Mouse (Mus musculus) stomach, embryonic 15.5 days (tissue): ENCODE measurements around the gene Ttyh3. TPM values are rescaled to one million over a fixed set of nuclear protein-coding genes. Genes with fewer than 3 reads are reported as not detected.

ENCODE experiments used
- ATAC-seq: fragments of 200-750 bp; cut with Nextera tagmentation; 2 replicates; pipeline ENCODE4 v1.8.0; 2017; ENCODE audit warnings: low read depth, moderate number of reproducible peaks, moderate TSS enrichment; ENCODE audit not compliant: insufficient read depth, low FRiP score
- H3K27ac ChIP-seq: fragments of 300-500 bp; sonication (generic); 2 replicates; pipeline ENCODE4 v1.5.1; 2015; ENCODE audit warnings: mild to moderate bottlenecking, inconsistent platforms
- H3K27me3 ChIP-seq: fragments of 300-500 bp; sonication (generic); replicated peaks from 2 replicates; pipeline ENCODE4 v1.6.1; 2015; ENCODE audit warnings: inconsistent platforms
- H3K36me3 ChIP-seq: fragments of 300-500 bp; sonication (generic); 2 replicates; pipeline ENCODE4 v1.6.1; 2015; ENCODE audit warnings: inconsistent platforms
- H3K4me1 ChIP-seq: fragments of 300-500 bp; sonication (generic); 2 replicates; pipeline ENCODE4 v1.6.1; 2015; ENCODE audit warnings: inconsistent platforms
- H3K4me2 ChIP-seq: fragments of 300-500 bp; sonication (generic); 2 replicates; pipeline ENCODE4 v1.6.1; 2015; ENCODE audit warnings: mild to moderate bottlenecking, inconsistent platforms
- H3K4me3 ChIP-seq: fragments of 300-500 bp; sonication (generic); replicated peaks from 2 replicates; pipeline ENCODE4 v1.5.1; 2015; ENCODE audit warnings: inconsistent platforms
- H3K9ac ChIP-seq: fragments of 300-500 bp; sonication (generic); 2 replicates; pipeline ENCODE4 v1.6.1; 2015; ENCODE audit warnings: inconsistent platforms
- H3K9me3 ChIP-seq: fragments of 300-500 bp; sonication (generic); 2 replicates; pipeline ENCODE4 v1.6.1; 2016; ENCODE audit warnings: inconsistent platforms
- WGBS: fragments of 180-500 bp; shearing (Covaris S2); methylation state at CpG from one replicate; pipeline ENCODE4 v1.1.7; 2015; 5-methylcytosine and 5-hydroxymethylcytosine counted together
- polyA plus RNA-seq: library from polyadenylated mRNA; unstranded; fragments of >200 nt; fragmentation: Nextera tagmentation; extraction: Ambion mirVana; gene quantifications from 2 replicates; pipeline ENCODE4 v1.2.1, GENCODE M21; 2015

The Ttyh3 gene
- polyA plus RNA-seq, 1 experiment from 2014 or later: 31.9 TPM

- no peak overlapping the region for H3K4me2 ChIP-seq
- 96% methylated on average over 10 of the region's 10 CpGs for WGBS
- H3K9ac ChIP-seq: no peak overlapping the region
- no peaks in the 10 kb centered on the region for H3K27me3 ChIP-seq
- no peak overlapping the region for H3K27ac ChIP-seq
- H3K36me3 ChIP-seq: peaks cover 18% of the 10 kb centered on the region
- H3K4me1 ChIP-seq: peaks cover 47% of the 10 kb centered on the region
- no peak for ATAC-seq
- no peaks in the 10 kb centered on the region for H3K9me3 ChIP-seq
- no peak overlapping the region for H3K4me3 ChIP-seq
Observed at GRCm38 (mm10) chr5:140614141-140614540, 34.7 kb downstream of the Ttyh3 start.

GRCm38 (mm10) chr5:140612191-140612590 lies 36.6 kb downstream of the Ttyh3 start:
- Histone ChIP-seq H3K4me1 (peaks cover 60% of the 10 kb centered on the region), H3K27me3 (no peaks in the 10 kb centered on the region), H3K9ac (no peak overlapping the region), H3K9me3 (no peaks in the 10 kb centered on the region), H3K36me3 (peaks cover 18% of the 10 kb centered on the region), H3K4me3 (peak overlapping the region; percentile 70), H3K27ac (peak overlapping the region; percentile 97), H3K4me2 (peak overlapping the region; percentile 83)
- no peak for ATAC-seq
- 59% methylated on average over 18 of the region's 18 CpGs for WGBS

- Histone ChIP-seq H3K9me3 (no peaks in the 10 kb centered on the region), H3K36me3 (peaks cover 18% of the 10 kb centered on the region), H3K4me2 (peak overlapping the region; percentile 83), H3K27me3 (no peaks in the 10 kb centered on the region), H3K4me1 (peaks cover 63% of the 10 kb centered on the region), H3K27ac (peak overlapping the region; percentile 97), H3K9ac (no peak overlapping the region), H3K4me3 (peak overlapping the region; percentile 70)
- 32% methylated on average over 15 of the region's 15 CpGs for WGBS
- ATAC-seq: no peak; the same call in 1 of the 2 replicates
Observed at GRCm38 (mm10) chr5:140611611-140612185, 37.1 kb downstream of the Ttyh3 start.

GRCm38 (mm10) chr5:140611021-140611583 lies 37.7 kb downstream of the Ttyh3 start:
- Histone ChIP-seq H3K36me3 (peaks cover 18% of the 10 kb centered on the region), H3K27me3 (peaks cover 6% of the 10 kb centered on the region), H3K4me2 (peak overlapping the region; percentile 83), H3K9me3 (no peaks in the 10 kb centered on the region), H3K4me1 (peaks cover 69% of the 10 kb centered on the region), H3K9ac (peak overlapping the region; percentile 14; the same call in 1 of the 2 replicates), H3K4me3 (peak overlapping the region; percentile 70), H3K27ac (peak overlapping the region; percentile 97)
- ATAC-seq: peak; percentile 75
- 13% methylated on average over 21 of the region's 21 CpGs for WGBS

- Histone ChIP-seq H3K9me3 (no peaks in the 10 kb centered on the region), H3K4me1 (peaks cover 73% of the 10 kb centered on the region), H3K27me3 (peaks cover 6% of the 10 kb centered on the region), H3K36me3 (peaks cover 18% of the 10 kb centered on the region), H3K4me3 (peak overlapping the region; percentile 70), H3K27ac (peak overlapping the region; percentile 97), H3K9ac (peak overlapping the region; percentile 14; the same call in 1 of the 2 replicates), H3K4me2 (peak overlapping the region; percentile 83)
- WGBS: 4% methylated on average over 30 of the region's 30 CpGs
- peak; percentile 19 for ATAC-seq
Observed at GRCm38 (mm10) chr5:140610273-140611011, 38.4 kb downstream of the Ttyh3 start.

- H3K4me1 ChIP-seq: peaks cover 72% of the 10 kb centered on the region
Observed at GRCm38 (mm10) chr5:140609511-140610272, 39.1 kb downstream of the Ttyh3 start.

GRCm38 (mm10) chr5:140608634-140609015 lies 40.2 kb downstream of the Ttyh3 start:
- peak overlapping the region; percentile 51; the same call in 1 of the 2 replicates for H3K9ac ChIP-seq
- H3K27me3 ChIP-seq: peaks cover 12% of the 10 kb centered on the region
- peak overlapping the region; percentile 70 for H3K4me3 ChIP-seq
- H3K36me3 ChIP-seq: peaks cover 8% of the 10 kb centered on the region
- no peaks in the 10 kb centered on the region for H3K9me3 ChIP-seq
- 7% methylated on average over 16 of the region's 16 CpGs for WGBS
- peak overlapping the region; percentile 97 for H3K27ac ChIP-seq
- no peak for ATAC-seq
- H3K4me1 ChIP-seq: peaks cover 69% of the 10 kb centered on the region
- H3K4me2 ChIP-seq: peak overlapping the region; percentile 83

More at GRCm38 (mm10) chr5:140609511-140610272, 39.1 kb downstream of the Ttyh3 start:
- peaks cover 18% of the 10 kb centered on the region for H3K36me3 ChIP-seq
- H3K4me3 ChIP-seq: peak overlapping the region; percentile 70
- H3K9me3 ChIP-seq: no peaks in the 10 kb centered on the region
- peak overlapping the region; percentile 27; the same call in 1 of the 2 replicates for H3K9ac ChIP-seq
- H3K27ac ChIP-seq: peak overlapping the region; percentile 97
- no peak for ATAC-seq
- H3K27me3 ChIP-seq: peaks cover 12% of the 10 kb centered on the region
- 22% methylated on average over 13 of the region's 13 CpGs for WGBS
- H3K4me2 ChIP-seq: peak overlapping the region; percentile 83

GRCm38 (mm10) chr5:140607836-140608633 lies 40.8 kb downstream of the Ttyh3 start:
- H3K4me2 ChIP-seq: peak overlapping the region; percentile 83
- 0 out of 2 replicates have a peak, but pooled peaks cover 4% of the 10 kb centered on the region for H3K36me3 ChIP-seq
- H3K9me3 ChIP-seq: no peaks in the 10 kb centered on the region
- peak overlapping the region; percentile 97 for H3K27ac ChIP-seq
- H3K4me3 ChIP-seq: peak overlapping the region; percentile 70
- peaks cover 67% of the 10 kb centered on the region for H3K4me1 ChIP-seq
- H3K27me3 ChIP-seq: peaks cover 12% of the 10 kb centered on the region
- H3K9ac ChIP-seq: peak overlapping the region; percentile 62
- no peak for ATAC-seq
- 2% methylated on average over 16 of the region's 17 CpGs for WGBS

GRCm38 (mm10) chr5:140607001-140607835 lies 41.6 kb downstream of the Ttyh3 start, which contains the start of gene Lfng:
Gene Lfng, plus strand, starts transcription at chr5:140607320.
- H3K4me3 ChIP-seq: peak within 1 kb of the TSS; percentile 70
- H3K27ac ChIP-seq: peak within 1 kb of the TSS; percentile 97
- peaks cover 59% of the 10 kb centered on the region for H3K4me1 ChIP-seq
- no peaks in the 10 kb centered on the region for H3K9me3 ChIP-seq
- peak within 1 kb of the TSS; percentile 83 for H3K4me2 ChIP-seq
- WGBS: under 1% methylated on average over 91 of the region's 91 CpGs
- H3K36me3 ChIP-seq: no peaks in the 10 kb centered on the region
- ATAC-seq: peak; percentile 71
- H3K27me3 ChIP-seq: peaks cover 12% of the 10 kb centered on the region
- peak within 1 kb of the TSS; percentile 62 for H3K9ac ChIP-seq

GRCm38 (mm10) chr5:140606386-140606785 lies 42.4 kb downstream of the Ttyh3 start:
- Histone ChIP-seq H3K4me3 (peak overlapping the region; percentile 70), H3K27ac (peak overlapping the region; percentile 76), H3K36me3 (no peaks in the 10 kb centered on the region), H3K4me1 (peaks cover 55% of the 10 kb centered on the region), H3K9ac (no peak overlapping the region), H3K9me3 (no peaks in the 10 kb centered on the region), H3K4me2 (peak overlapping the region; percentile 83), H3K27me3 (peaks cover 12% of the 10 kb centered on the region)
- under 1% methylated on average over 23 of the region's 23 CpGs for WGBS
- no peak for ATAC-seq
